Mouse (Mus musculus) liver, postnatal 0 days (tissue): ENCODE data around the gene Atp1a3. TPM values are rescaled to one million over a fixed set of nuclear protein-coding genes. Genes with fewer than 3 reads are reported as not detected.

Experiments used
- ATAC-seq: fragments of 200-750 bp; cut with Nextera tagmentation; 2 replicates; pipeline ENCODE4 v1.8.0; 2017; ENCODE audit warnings: mild to moderate bottlenecking, moderate library complexity
- DNase-seq: peaks from one replicate; pipeline ENCODE4 v3.0.0-alpha.2; 2016
- H3K27ac ChIP-seq: fragments of 300-500 bp; sonication (generic); 2 replicates; pipeline ENCODE4 v1.5.1; 2014; ENCODE audit warnings: antibody characterized with exemption, moderate library complexity, mild to moderate bottlenecking, low read depth
- H3K27me3 ChIP-seq: fragments of 300-500 bp; sonication (generic); 2 replicates; pipeline ENCODE4 v1.6.1; 2014; ENCODE audit warnings: low read length, control low read depth, mixed read lengths; ENCODE audit not compliant: insufficient read depth
- H3K36me3 ChIP-seq: fragments of 300-500 bp; sonication (generic); replicated peaks from 2 replicates; pipeline ENCODE4 v1.6.1; 2014; ENCODE audit warnings: mild to moderate bottlenecking, control low read depth, low read length, moderate library complexity, mixed read lengths; ENCODE audit not compliant: insufficient read depth
- H3K4me1 ChIP-seq: fragments of 300-500 bp; sonication (generic); 2 replicates; pipeline ENCODE4 v1.6.1; 2014; ENCODE audit warnings: antibody characterized with exemption, mild to moderate bottlenecking, control low read depth; ENCODE audit not compliant: insufficient read depth
- H3K4me2 ChIP-seq: fragments of 300-500 bp; sonication (generic); 2 replicates; pipeline ENCODE4 v1.6.1; 2014; ENCODE audit warnings: low read depth, mild to moderate bottlenecking, low read length, moderate library complexity, mixed read lengths
- H3K4me3 ChIP-seq: fragments of 300-500 bp; sonication (generic); 2 replicates; pipeline ENCODE4 v1.5.1; 2014; ENCODE audit warnings: low read depth, low read length
- H3K9ac ChIP-seq: fragments of 300-500 bp; sonication (generic); replicated peaks from 2 replicates; pipeline ENCODE4 v1.6.1; 2014; ENCODE audit warnings: mild to moderate bottlenecking, moderate library complexity
- H3K9me3 ChIP-seq: fragments of 300-500 bp; sonication (generic); 2 replicates; pipeline ENCODE4 v1.6.1; 2016; ENCODE audit warnings: mild to moderate bottlenecking, control low read depth, low read length, mixed read lengths
- CTCF ChIP-seq: sonication (generic); IDR thresholded peaks from 2 replicates; pipeline ENCODE4 v1.5.1; 2016; ENCODE audit warnings: antibody characterized with exemption, low read depth
- EP300 ChIP-seq: IDR thresholded peaks from 2 replicates; pipeline ENCODE4 v1.6.1; 2016; ENCODE audit warnings: antibody characterized with exemption, low read depth, mild to moderate bottlenecking
- WGBS: fragments of 180-500 bp; shearing (Covaris S2); extraction: QIAGEN DNeasy Blood & Tissue Kit; methylation state at CpG from one replicate; pipeline ENCODE4 v1.1.7; 2014; ENCODE audit not compliant: insufficient replicate concordance; 5-methylcytosine and 5-hydroxymethylcytosine counted together
- microRNA-seq: library from miRNA; unstranded; fragments of <30 nt; microRNA quantifications from one replicate; pipeline ENCODE4, GENCODE M21; 2016
- polyA plus RNA-seq: library from polyadenylated mRNA; unstranded; fragments of >200 nt; fragmentation: Nextera tagmentation; extraction: Ambion mirVana; gene quantifications from 2 replicates; pipeline ENCODE4 v1.2.1, GENCODE M21; 2015

The Atp1a3 gene
- polyA plus RNA-seq, 1 experiment from 2014 or later, result 1.2 TPM

GRCm38 (mm10) chr7:24947316-24948048 lies 58.3 kb downstream of the Atp1a3 start:
- Histone ChIP-seq H3K27me3 (peaks cover 99% of the 10 kb centered on the region), H3K27ac (no peak overlapping the region), H3K4me2 (no peak overlapping the region), H3K36me3 (no peaks in the 10 kb centered on the region), H3K4me1 (0 out of 2 replicates have a peak, but pooled peaks cover 3% of the 10 kb centered on the region), H3K9ac (no peak overlapping the region), H3K4me3 (no peak overlapping the region), H3K9me3 (no peaks in the 10 kb centered on the region)
- WGBS, result 7% methylated on average over 7 of the region's 7 CpGs
- ATAC-seq (no peak), DNase-seq (no peak)
- TF ChIP-seq EP300 (no peak), CTCF (no peak)

DNA sequence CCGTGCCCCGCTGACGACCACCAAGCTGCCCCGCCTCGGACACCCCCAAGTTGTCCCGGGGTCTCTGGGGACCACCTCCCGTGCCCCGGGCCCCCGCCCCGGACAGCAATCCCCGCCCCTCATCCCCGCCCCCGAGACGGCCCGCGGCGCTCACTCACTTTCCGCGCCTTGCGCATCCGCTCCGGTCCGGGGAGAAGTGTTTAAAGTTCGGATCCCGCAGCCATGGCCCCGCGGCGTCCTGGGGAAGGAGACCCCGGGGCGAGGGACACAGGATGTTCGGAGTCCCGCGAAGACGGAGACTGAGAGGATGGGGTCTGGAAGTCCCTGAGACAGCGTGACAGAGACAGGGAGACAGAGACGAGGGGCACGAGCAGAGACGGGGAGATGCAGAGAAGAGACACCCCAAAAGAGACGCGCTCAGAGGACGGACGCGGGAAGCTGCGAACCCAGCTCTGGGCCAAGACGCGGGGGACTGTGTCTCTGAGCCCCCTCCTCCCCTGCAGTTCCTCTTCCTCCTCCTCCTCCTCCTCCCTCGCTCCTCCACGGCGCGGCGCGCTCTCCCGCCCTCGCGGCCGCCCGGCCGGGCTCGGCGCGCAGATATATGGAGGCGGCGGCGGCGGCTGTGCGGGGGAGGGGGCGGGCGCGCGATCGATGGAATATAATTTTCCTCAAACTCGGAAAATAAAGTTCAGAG lies 61.4 kb downstream of the Atp1a3 start, which contains the start of gene Gm4881:
TSS of gene Gm4881 (minus strand) at position 238 of the 694 bp plus-strand sequence.
- peak within 1 kb of the TSS; percentile 5; the same call in 1 of the 2 replicates for H3K4me3 ChIP-seq
- 1% methylated on average over 71 of the region's 72 CpGs for WGBS

DNA sequence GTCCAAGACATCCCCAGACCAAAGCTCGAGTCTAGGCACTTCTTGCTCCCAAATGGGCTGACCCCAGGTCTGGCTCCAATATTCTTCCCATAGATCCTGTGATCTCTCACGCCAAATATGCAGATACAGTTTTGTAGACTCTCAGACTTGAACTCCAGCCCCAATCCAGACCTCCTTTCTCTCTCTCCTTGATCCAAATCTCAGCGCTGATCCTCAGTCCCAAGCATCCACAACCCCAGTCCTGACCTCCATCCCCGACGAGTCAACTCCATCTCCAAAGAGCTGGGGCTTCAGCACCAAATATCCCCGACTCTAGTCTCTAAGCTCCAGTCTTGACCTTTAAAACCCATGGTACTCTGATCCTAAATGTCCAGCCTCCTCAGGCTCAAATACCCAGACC lies 62.1 kb downstream of the Atp1a3 start:
- Histone ChIP-seq H3K9me3 (no peaks in the 10 kb centered on the region), H3K27ac (no peak overlapping the region), H3K4me3 (no peak overlapping the region), H3K9ac (no peak overlapping the region), H3K4me2 (no peak overlapping the region), H3K4me1 (0 out of 2 replicates have a peak, but pooled peaks cover 3% of the 10 kb centered on the region), H3K27me3 (peaks cover 79% of the 10 kb centered on the region), H3K36me3 (no peaks in the 10 kb centered on the region)
- no peak for ATAC-seq
- WGBS, result 3% methylated on average over 6 of the region's 6 CpGs
- TF ChIP-seq CTCF (no peak), EP300 (no peak)
- no peak for DNase-seq

More for the DNA sequence above, 61.4 kb downstream of the Atp1a3 start, which contains the start of gene Gm4881:
- Histone ChIP-seq H3K9ac (no peak within 1 kb of the TSS), H3K36me3 (no peaks in the 10 kb centered on the region), H3K4me2 (peak within 1 kb of the TSS; percentile 49), H3K27ac (no peak within 1 kb of the TSS), H3K27me3 (peaks cover 85% of the 10 kb centered on the region), H3K9me3 (no peaks in the 10 kb centered on the region), H3K4me1 (0 out of 2 replicates have a peak, but pooled peaks cover 3% of the 10 kb centered on the region)
- no peak for TF ChIP-seq CTCF
- TF ChIP-seq EP300, result no peak
- no peak for ATAC-seq
- no peak for DNase-seq

GRCm38 (mm10) chr7:24931651-24932050 lies 74.1 kb downstream of the Atp1a3 start:
- WGBS, result 1% methylated on average over 12 of the region's 15 CpGs
- no peaks in the 10 kb centered on the region for H3K9me3 ChIP-seq
- H3K27ac ChIP-seq, result no peak overlapping the region
- H3K27me3 ChIP-seq, result peaks cover 64% of the 10 kb centered on the region
- DNase-seq, result no peak
- no peak for TF ChIP-seq EP300
- no peak for TF ChIP-seq CTCF
- H3K4me1 ChIP-seq, result no peaks in the 10 kb centered on the region
- H3K9ac ChIP-seq, result no peak overlapping the region
- no peaks in the 10 kb centered on the region for H3K36me3 ChIP-seq
- ATAC-seq, result no peak
- no peak overlapping the region for H3K4me3 ChIP-seq
- H3K4me2 ChIP-seq, result no peak overlapping the region

GRCm38 (mm10) chr7:24930475-24930874 lies 75.3 kb downstream of the Atp1a3 start:
- Histone ChIP-seq H3K27me3 (peaks cover 59% of the 10 kb centered on the region), H3K4me1 (no peaks in the 10 kb centered on the region), H3K9ac (no peak overlapping the region), H3K4me2 (no peak overlapping the region), H3K36me3 (peaks cover 9% of the 10 kb centered on the region; the same call in 1 of the 2 replicates), H3K9me3 (no peaks in the 10 kb centered on the region), H3K4me3 (no peak overlapping the region), H3K27ac (no peak overlapping the region)
- TF ChIP-seq CTCF (no peak), EP300 (no peak)
- ATAC-seq (no peak), DNase-seq (no peak)
- WGBS, result 39% methylated on average over 6 of the region's 6 CpGs

Small RNA genes within 50 kb of the gene (microRNA-seq; reads per million reads assigned to microRNA genes)
- gene Mir7046 (not detected), gene Mir7047 (not detected)

Other genes with a start within 250 kb of the Atp1a3 start
- gene Cd177, start 245.6 kb downstream of the Atp1a3 start, polyA plus RNA-seq, result 18.9 and 20.5 TPM in 2 replicates
- 5.0 and 5.3 TPM in 2 replicates for gene Ceacam10, start 228.8 kb downstream of the Atp1a3 start, polyA plus RNA-seq
- 1.6 and 2.7 TPM in 2 replicates for gene Gm9844, start 143.7 kb downstream of the Atp1a3 start, polyA plus RNA-seq
- gene Lypd4, start 136.0 kb downstream of the Atp1a3 start, polyA plus RNA-seq, result not detected in 2 replicates
- not detected in 2 replicates for gene Dmrtc2, start 135.9 kb downstream of the Atp1a3 start, polyA plus RNA-seq
- gene Rps19, start 121.6 kb downstream of the Atp1a3 start, polyA plus RNA-seq, result 1,140 and 1,164 TPM in 2 replicates
- 32.0 and 34.0 TPM in 2 replicates for gene Cd79a, start 108.6 kb downstream of the Atp1a3 start, polyA plus RNA-seq
- 30.2 and 30.4 TPM in 2 replicates for gene Arhgef1, start 103.0 kb downstream of the Atp1a3 start, polyA plus RNA-seq
- not detected in 2 replicates for gene Gm4881, start 61.5 kb downstream of the Atp1a3 start, polyA plus RNA-seq
- gene Rabac1, start 33.2 kb downstream of the Atp1a3 start, polyA plus RNA-seq, result 88.2 and 92.7 TPM in 2 replicates
- 0.69 and 0.76 TPM in 2 replicates for gene Grik5, start 66.4 kb upstream of the Atp1a3 start, polyA plus RNA-seq
- gene Zfp574, start 66.6 kb upstream of the Atp1a3 start, polyA plus RNA-seq, result 9.4 and 10.8 TPM in 2 replicates
- 2.0 and 2.9 TPM in 2 replicates for gene Pou2f2, start 173.8 kb upstream of the Atp1a3 start, polyA plus RNA-seq
- gene Dedd2, start 214.7 kb upstream of the Atp1a3 start, polyA plus RNA-seq, result 19.2 and 21.1 TPM in 2 replicates
- gene Zfp526, start 215.5 kb upstream of the Atp1a3 start, polyA plus RNA-seq, result 1.0 and 1.2 TPM in 2 replicates
- 4.3 and 5.1 TPM in 2 replicates for gene Gsk3a, start 231.9 kb upstream of the Atp1a3 start, polyA plus RNA-seq
- 4.6 and 5.2 TPM in 2 replicates for gene Erf, start 244.8 kb upstream of the Atp1a3 start, polyA plus RNA-seq